Mouse (Mus musculus) myocyte (in vitro differentiated cells): ENCODE data around the gene Evpl.

ENCODE experiments used
- MYOG ChIP-seq, 3 experiments: IDR thresholded peaks; one replicate each; pipeline ENCODE4 v1.6.1; 2011; ENCODE audit warnings: control low read depth in 2 of 3, low read depth in 2 of 3, mild to moderate bottlenecking in 2 of 3; ENCODE audit not compliant: insufficient read length in 2 of 3, control insufficient read depth in 1 of 3, insufficient read depth in 1 of 3
- POLR2A ChIP-seq: IDR thresholded peaks from one replicate; pipeline ENCODE4 v1.6.1; 2011; ENCODE audit warnings: low read depth, mild to moderate bottlenecking, control low read depth, moderate library complexity; ENCODE audit not compliant: insufficient read length
- POLR2AphosphoS2 ChIP-seq: IDR thresholded peaks from one replicate; pipeline ENCODE4 v1.6.1; 2011; ENCODE audit warnings: low read depth, control low read depth; ENCODE audit not compliant: insufficient read length
- SRF ChIP-seq: IDR thresholded peaks from one replicate; pipeline ENCODE4 v1.6.1; 2011; ENCODE audit warnings: low read depth; ENCODE audit not compliant: control insufficient read depth, insufficient read length
- USF1 ChIP-seq: IDR thresholded peaks from one replicate; pipeline ENCODE4 v1.6.1; 2011; ENCODE audit warnings: low read depth, mild to moderate bottlenecking, control low read depth, moderate library complexity

- TF ChIP-seq POLR2A (no peak), USF1 (no peak), SRF (no peak), POLR2AphosphoS2 (no peak), MYOG (IDR thresholded peaks at IDR 0.05; ENCODE audit: control insufficient read depth in 1 of 3, insufficient read depth in 1 of 3, insufficient read length in 2 of 3, low read depth in 2 of 3) (no peak)
These were observed 19.6 kb downstream of the Evpl start for GRCm38 (mm10) chr11:116218263-116218662.
